Mouse (Mus musculus): ENCODE data around the gene Adsl.

Gene Adsl

GRCm38 (mm10) chr15:81000419-81001138, 52.3 kb downstream of the Adsl start:
- intact Hi-C loops (cut with DNase I): no loop called here

GRCm38 (mm10) chr15:81006127-81006735, 57.9 kb downstream of the Adsl start:
- intact Hi-C loops (cut with DNase I): no loop called here

- intact Hi-C loops (cut with DNase I): no loop called here
These were observed 59.0 kb downstream of the Adsl start for GRCm38 (mm10) chr15:81007339-81007738.

- intact Hi-C loops (cut with DNase I): no loop called here
These were observed 59.6 kb downstream of the Adsl start for GRCm38 (mm10) chr15:81007905-81008304.

GRCm38 (mm10) chr15:81008689-81009123, 60.4 kb downstream of the Adsl start:
- intact Hi-C loops (cut with DNase I): no loop called here

- intact Hi-C loops (cut with DNase I): no loop called here
These were observed 61.8 kb downstream of the Adsl start for GRCm38 (mm10) chr15:81010114-81010513.

GRCm38 (mm10) chr15:81011523-81011922, 63.2 kb downstream of the Adsl start:
- intact Hi-C loops (cut with DNase I): no loop called here

GRCm38 (mm10) chr15:81012359-81012758, 64.1 kb downstream of the Adsl start:
- intact Hi-C loops (cut with DNase I): no loop called here

- intact Hi-C loops (cut with DNase I): no loop called here
These were observed 64.9 kb downstream of the Adsl start for GRCm38 (mm10) chr15:81013186-81013585.

GRCm38 (mm10) chr15:81015068-81015744, 66.9 kb downstream of the Adsl start:
- intact Hi-C loops (cut with DNase I): no loop called here

- intact Hi-C loops (cut with DNase I): no loop called here
These were observed 68.2 kb downstream of the Adsl start for GRCm38 (mm10) chr15:81016488-81016887.

- intact Hi-C loops (cut with DNase I): no loop called here
These were observed 69.0 kb downstream of the Adsl start for GRCm38 (mm10) chr15:81017308-81017707.

Small RNAs within 50 kb of the gene (microRNA-seq; reads per million reads assigned to microRNA genes)
- gene Mir5113: 7.0 to 7.7 reads per million in 2 experiments

All from adrenal gland (tissue).